Mouse (Mus musculus): ENCODE data around the gene Map3k7. TPM values are rescaled to one million over a fixed set of nuclear protein-coding genes. Genes with fewer than 3 reads are reported as not detected.

The Map3k7 gene
- polyA plus RNA-seq, 1 experiment from 2014 or later, result 26.7 TPM

GRCm38 (mm10) chr4:32060686-32061085 lies 96.8 kb downstream of the Map3k7 start:
- WGBS (ENCODE audit: missing documents), result 94% methylated on average over 3 of the region's 4 CpGs
- no peak overlapping the region for H3K4me3 ChIP-seq (ENCODE audit: inconsistent target)
- H3K27ac ChIP-seq, result no peak overlapping the region
- H3K36me3 ChIP-seq (ENCODE audit: inconsistent target), result no peaks in the 10 kb centered on the region
- no peaks in the 10 kb centered on the region for H3K79me2 ChIP-seq (ENCODE audit: inconsistent target)

- Histone ChIP-seq H3K79me2 (ENCODE audit: inconsistent target) (no peaks in the 10 kb centered on the region), H3K27ac (no peak overlapping the region), H3K4me3 (ENCODE audit: inconsistent target) (no peak overlapping the region), H3K36me3 (ENCODE audit: inconsistent target) (no peaks in the 10 kb centered on the region)
- 98% methylated on average over 4 of the region's 4 CpGs for WGBS (ENCODE audit: missing documents)
These were observed 98.6 kb downstream of the Map3k7 start for GRCm38 (mm10) chr4:32062381-32063059.

GRCm38 (mm10) chr4:32063291-32063690 lies 99.4 kb downstream of the Map3k7 start:
- H3K79me2 ChIP-seq (ENCODE audit: inconsistent target), result no peaks in the 10 kb centered on the region
- no peak overlapping the region for H3K27ac ChIP-seq
- 94% methylated on average over 3 of the region's 3 CpGs for WGBS (ENCODE audit: missing documents)
- H3K36me3 ChIP-seq (ENCODE audit: inconsistent target), result no peaks in the 10 kb centered on the region
- no peak overlapping the region for H3K4me3 ChIP-seq (ENCODE audit: inconsistent target)

Data from macrophage (primary cell).